Mouse (Mus musculus) Muller cell, postnatal 12 days (primary cell): ENCODE data around the gene Tmem232.
"Not testable (repeated sequence)": the region's sequence is repeated elsewhere in the genome, so short reads cannot be mapped to it uniquely, and the experiment has no call there.

ENCODE experiments used
- DNase-seq: peaks from one replicate; pipeline ENCODE4 v3.0.0-alpha.2; 2015; ENCODE audit errors: inconsistent ontology term

The Tmem232 gene

GRCm38 (mm10) chr17:65225347-65225916, 315.1 kb downstream of the Tmem232 start:
- DNase-seq, result no peak

- not testable (repeated sequence) for DNase-seq
These were observed 318.9 kb downstream of the Tmem232 start for GRCm38 (mm10) chr17:65221687-65222086.
